Mouse (Mus musculus) inflammation-experienced regulatory T-cells, adult 6 months (primary cell): Measurements from ENCODE around the gene Vamp1. TPM values are rescaled to one million over a fixed set of nuclear protein-coding genes. Genes with fewer than 3 reads are reported as not detected.

Source experiments
- ATAC-seq: one replicate; pipeline ENCODE4 v1.8.0; 2017
- polyA plus RNA-seq, 3 experiments: library from polyadenylated mRNA; unstranded; fragments of 100-300 nt; shearing (Covaris generic); gene quantifications; one replicate each; pipeline ENCODE4 v1.2.1; 2017

Vamp1 gene
- polyA plus RNA-seq = 10 to 100 TPM in 2 of 3 experiments, 1 to 10 TPM in 1; 9.8 to 20.8 (median 18.2) TPM

- peak; percentile 90 for ATAC-seq
Measured at GRCm38 (mm10) chr6:125215148-125215954, at the start of gene Vamp1. TSS of gene Vamp1 (plus strand) at chr6:125215551.

GRCm38 (mm10) chr6:125166051-125166751 is 49.1 kb upstream of the Vamp1 start, which contains the start of gene Gapdh:
TSS of gene Gapdh (minus strand) at chr6:125166467.
- no peak for ATAC-seq

- ATAC-seq = no peak
Measured at GRCm38 (mm10) chr6:125166861-125167650, 48.3 kb upstream of the Vamp1 start.

GRCm38 (mm10) chr6:125168086-125168485 is 47.3 kb upstream of the Vamp1 start:
- no peak for ATAC-seq

- ATAC-seq = no peak
Measured at GRCm38 (mm10) chr6:125170194-125170593, 45.2 kb upstream of the Vamp1 start.

GRCm38 (mm10) chr6:125172474-125172873 is 42.9 kb upstream of the Vamp1 start:
- ATAC-seq = no peak

- no peak for ATAC-seq
Measured at GRCm38 (mm10) chr6:125173256-125173655, 42.1 kb upstream of the Vamp1 start.

- no peak for ATAC-seq
Measured at GRCm38 (mm10) chr6:125175469-125175868, 39.9 kb upstream of the Vamp1 start.

- ATAC-seq = no peak
Measured at GRCm38 (mm10) chr6:125179601-125180000, 35.8 kb upstream of the Vamp1 start.

- no peak for ATAC-seq
Measured at GRCm38 (mm10) chr6:125182133-125182532, 33.2 kb upstream of the Vamp1 start.

GRCm38 (mm10) chr6:125186203-125186602 is 29.1 kb upstream of the Vamp1 start:
- ATAC-seq = no peak

- no peak for ATAC-seq
Measured at GRCm38 (mm10) chr6:125190816-125191215, 24.5 kb upstream of the Vamp1 start.

- peak; percentile 97 for ATAC-seq
Measured at GRCm38 (mm10) chr6:125191332-125192015, 23.9 kb upstream of the Vamp1 start, which contains the start of the genes Ncapd2 and Mrpl51. TSS of gene Ncapd2 (minus strand) at chr6:125191701. TSS of gene Mrpl51 (plus strand) at chr6:125191801.

GRCm38 (mm10) chr6:125192016-125192714 is 23.2 kb upstream of the Vamp1 start:
- ATAC-seq = peak; percentile 55

- no peak for ATAC-seq
Measured at GRCm38 (mm10) chr6:125192841-125193240, 22.5 kb upstream of the Vamp1 start.

- no peak for ATAC-seq
Measured at GRCm38 (mm10) chr6:125193390-125193789, 22.0 kb upstream of the Vamp1 start.

GRCm38 (mm10) chr6:125195541-125196075 is 19.7 kb upstream of the Vamp1 start:
- no peak for ATAC-seq

- no peak for ATAC-seq
Measured at GRCm38 (mm10) chr6:125196301-125196700, 19.1 kb upstream of the Vamp1 start.

- no peak for ATAC-seq
Measured at GRCm38 (mm10) chr6:125197166-125197565, 18.2 kb upstream of the Vamp1 start.

- ATAC-seq = no peak
Measured at GRCm38 (mm10) chr6:125210436-125210835, 4.9 kb upstream of the Vamp1 start.

- ATAC-seq = no peak
Measured at GRCm38 (mm10) chr6:125212621-125213020, 2.7 kb upstream of the Vamp1 start.
